Mouse (Mus musculus) kidney, embryonic 16.5 days (tissue): ENCODE measurements at regions not wholly inside any gene's neighbourhood (a gene's known extent, or its start where the extent isn't known, plus 50 kb on each side); places are given as distances from the start of the nearest gene placed in this dataset.

ENCODE experiments used
- ATAC-seq: fragments of 200-750 bp; cut with Nextera tagmentation; 2 replicates; pipeline ENCODE4 v1.8.0; 2017; ENCODE audit warnings: moderate TSS enrichment; ENCODE audit not compliant: low FRiP score, low TSS enrichment
- H3K27ac ChIP-seq: fragments of 300-500 bp; sonication (generic); 2 replicates; pipeline ENCODE4 v1.5.1; 2014; ENCODE audit warnings: low read length
- H3K27me3 ChIP-seq: fragments of 300-500 bp; sonication (generic); 2 replicates; pipeline ENCODE4 v1.6.1; 2014; ENCODE audit warnings: low read length, control low read depth, mixed read lengths; ENCODE audit not compliant: insufficient read depth
- H3K36me3 ChIP-seq: fragments of 300-500 bp; sonication (generic); 2 replicates; pipeline ENCODE4 v1.6.1; 2014; ENCODE audit warnings: low read length, control low read depth, mixed read lengths; ENCODE audit not compliant: insufficient read depth
- H3K4me1 ChIP-seq: fragments of 300-500 bp; sonication (generic); 2 replicates; pipeline ENCODE4 v1.6.1; 2014; ENCODE audit warnings: low read length, control low read depth, mixed read lengths; ENCODE audit not compliant: insufficient read depth
- H3K4me2 ChIP-seq: fragments of 300-500 bp; sonication (generic); replicated peaks from 2 replicates; pipeline ENCODE4 v1.6.1; 2014; ENCODE audit warnings: low read depth, low read length
- H3K4me3 ChIP-seq: fragments of 300-500 bp; sonication (generic); 2 replicates; pipeline ENCODE4 v1.5.1; 2014; ENCODE audit warnings: mild to moderate bottlenecking, low read length
- H3K9ac ChIP-seq: fragments of 300-500 bp; sonication (generic); replicated peaks from 2 replicates; pipeline ENCODE4 v1.6.1; 2014; ENCODE audit warnings: low read length
- H3K9me3 ChIP-seq: fragments of 300-500 bp; sonication (generic); 2 replicates; pipeline ENCODE4 v1.6.1; 2016; ENCODE audit warnings: low read length, control low read depth
- WGBS: fragments of 180-500 bp; shearing (Covaris S2); extraction: QIAGEN DNeasy Blood & Tissue Kit; methylation state at CpG from one replicate; pipeline ENCODE4 v1.1.7; 2014; 5-methylcytosine and 5-hydroxymethylcytosine counted together

DNA sequence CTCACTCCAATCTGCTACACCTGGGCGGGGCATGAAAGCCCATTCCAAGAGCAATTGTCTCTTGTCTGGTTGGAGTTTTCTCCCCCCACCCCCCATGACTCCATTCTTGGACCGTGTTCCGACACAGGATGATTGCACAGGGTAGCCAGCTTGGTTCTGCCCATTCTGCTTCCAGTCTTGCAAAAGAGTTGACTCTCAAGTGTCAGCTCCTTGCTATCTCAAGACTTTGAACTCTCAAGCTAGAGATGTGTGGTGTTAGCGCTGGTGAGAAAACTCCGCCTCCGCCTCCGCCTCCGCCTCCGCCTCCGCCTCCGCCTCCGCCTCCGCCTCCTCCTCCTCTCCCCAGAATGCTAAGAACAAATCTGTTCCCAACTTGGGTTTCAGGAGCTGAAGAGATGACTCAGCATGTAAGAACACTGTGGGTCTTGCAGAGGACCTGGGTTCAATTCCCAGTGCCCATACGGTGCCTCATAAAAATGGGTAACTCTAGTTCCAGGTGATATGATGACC is 135.1 kb downstream of the Bcat1 start:
- Histone ChIP-seq H3K27ac (no peak overlapping the region), H3K9me3 (no peaks in the 10 kb centered on the region), H3K9ac (no peak overlapping the region), H3K27me3 (no peaks in the 10 kb centered on the region), H3K4me3 (no peak overlapping the region), H3K4me1 (peaks cover 6% of the 10 kb centered on the region; the same call in 1 of the 2 replicates), H3K36me3 (no peaks in the 10 kb centered on the region), H3K4me2 (no peak overlapping the region)
- ATAC-seq = no peak
- 86% methylated on average over 14 of the region's 14 CpGs for WGBS

DNA sequence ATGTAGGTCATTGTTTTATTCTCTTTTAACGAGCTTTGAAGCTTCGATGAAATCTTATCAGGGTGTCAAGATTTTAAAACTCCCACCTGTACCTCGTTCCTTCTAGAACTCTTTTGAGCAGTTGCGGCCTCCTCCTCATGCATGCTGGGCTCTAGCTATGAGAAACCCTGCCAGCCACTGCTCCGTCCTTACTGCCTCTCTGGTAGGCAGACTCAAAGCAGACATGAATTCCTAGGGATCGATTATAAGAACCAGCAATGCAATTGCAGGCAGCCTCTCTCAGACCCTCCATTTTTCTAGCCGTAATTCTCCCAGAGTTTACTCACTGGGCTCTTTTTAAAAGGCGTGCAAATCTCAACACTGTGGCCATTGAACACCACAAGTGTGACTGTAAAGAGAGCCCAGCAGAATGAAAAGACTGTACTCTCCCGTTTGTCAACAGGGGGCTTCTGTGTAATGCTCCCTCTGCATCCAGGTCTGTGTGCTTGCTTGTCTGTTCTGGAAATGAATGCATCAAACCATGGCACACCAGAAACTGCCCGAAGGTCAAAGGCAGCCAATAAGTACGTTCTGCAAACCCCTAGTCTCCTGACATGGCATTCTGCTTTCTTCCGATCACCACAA is 137.3 kb downstream of the Bcat1 start:
- Histone ChIP-seq H3K27ac (no peak overlapping the region), H3K27me3 (no peaks in the 10 kb centered on the region), H3K36me3 (no peaks in the 10 kb centered on the region), H3K4me1 (no peaks in the 10 kb centered on the region), H3K4me2 (no peak overlapping the region), H3K9ac (no peak overlapping the region), H3K9me3 (no peaks in the 10 kb centered on the region), H3K4me3 (no peak overlapping the region)
- no peak for ATAC-seq
- WGBS = 73% methylated on average over 12 of the region's 12 CpGs

- Histone ChIP-seq H3K27ac (no peak overlapping the region), H3K36me3 (no peaks in the 10 kb centered on the region), H3K4me2 (no peak overlapping the region), H3K9ac (no peak overlapping the region), H3K4me3 (no peak overlapping the region), H3K4me1 (no peaks in the 10 kb centered on the region), H3K9me3 (peaks cover 4% of the 10 kb centered on the region; the same call in 1 of the 2 replicates), H3K27me3 (no peaks in the 10 kb centered on the region)
- ATAC-seq = peak; percentile 46; the same call in 1 of the 2 replicates
- 57% methylated on average over 7 of the region's 7 CpGs for WGBS
Measured at GRCm38 (mm10) chr6:144937211-144937610, 138.8 kb downstream of the Bcat1 start.

- no peaks in the 10 kb centered on the region for H3K4me1 ChIP-seq
- H3K9ac ChIP-seq = no peak overlapping the region
- ATAC-seq = no peak
- H3K4me2 ChIP-seq = no peak overlapping the region
- WGBS = 67% methylated on average over 6 of the region's 6 CpGs
- H3K27me3 ChIP-seq = no peaks in the 10 kb centered on the region
- H3K27ac ChIP-seq = no peak overlapping the region
- H3K36me3 ChIP-seq = no peaks in the 10 kb centered on the region
- H3K4me3 ChIP-seq = no peak overlapping the region
- peaks cover 4% of the 10 kb centered on the region; the same call in 1 of the 2 replicates for H3K9me3 ChIP-seq
Measured at GRCm38 (mm10) chr6:144933722-144934235, 142.2 kb downstream of the Bcat1 start.

- Histone ChIP-seq H3K9me3 (peaks cover 4% of the 10 kb centered on the region; the same call in 1 of the 2 replicates), H3K4me3 (no peak overlapping the region), H3K9ac (no peak overlapping the region), H3K4me1 (no peaks in the 10 kb centered on the region), H3K27ac (no peak overlapping the region), H3K36me3 (no peaks in the 10 kb centered on the region), H3K27me3 (no peaks in the 10 kb centered on the region), H3K4me2 (no peak overlapping the region)
- WGBS = 86% methylated on average over 7 of the region's 7 CpGs
- no peak for ATAC-seq
Measured at GRCm38 (mm10) chr6:144932402-144932801, 143.6 kb downstream of the Bcat1 start.

- Histone ChIP-seq H3K9me3 (peaks cover 4% of the 10 kb centered on the region; the same call in 1 of the 2 replicates), H3K27ac (no peak overlapping the region), H3K4me2 (no peak overlapping the region), H3K36me3 (no peaks in the 10 kb centered on the region), H3K27me3 (no peaks in the 10 kb centered on the region), H3K4me1 (no peaks in the 10 kb centered on the region), H3K4me3 (no peak overlapping the region), H3K9ac (no peak overlapping the region)
- no peak for ATAC-seq
- WGBS = 75% methylated on average over 4 of the region's 4 CpGs
Measured at GRCm38 (mm10) chr6:144929959-144930358, 146.0 kb downstream of the Bcat1 start.

DNA sequence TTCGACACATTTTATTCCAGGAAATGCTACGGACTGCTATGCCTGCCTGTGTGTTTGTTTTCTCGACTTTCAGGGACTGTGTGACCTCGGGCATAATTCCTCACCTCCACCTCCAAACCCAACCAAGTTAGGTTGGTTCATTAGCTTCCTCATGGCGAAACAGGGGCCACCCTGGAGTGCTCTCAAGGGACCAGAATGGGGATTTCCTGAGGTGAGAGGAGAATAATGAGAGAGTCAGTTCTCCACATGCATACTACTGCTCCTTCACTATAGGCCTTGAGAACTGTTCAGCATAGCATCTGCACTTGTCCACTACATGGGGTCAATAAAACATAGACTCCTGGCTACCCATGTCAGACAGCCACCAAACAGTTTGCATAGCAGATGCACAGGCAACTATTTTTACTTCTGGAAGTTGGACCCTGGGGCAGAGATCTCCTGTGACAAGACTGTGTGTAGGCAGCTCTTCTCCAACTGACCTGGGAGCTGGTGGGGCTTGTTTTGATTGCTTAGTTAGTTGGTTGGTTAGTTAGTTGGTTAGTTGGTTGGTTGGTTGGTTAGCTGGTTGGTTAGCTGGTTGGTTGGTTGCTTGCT is 146.6 kb downstream of the Bcat1 start:
- 66% methylated on average over 5 of the region's 5 CpGs for WGBS
- no peak overlapping the region for H3K4me2 ChIP-seq
- no peak for ATAC-seq

GRCm38 (mm10) chr6:144927599-144927998 is 145.8 kb upstream of the Sox5 start:
- peaks cover 4% of the 10 kb centered on the region; the same call in 1 of the 2 replicates for H3K9me3 ChIP-seq
- H3K27me3 ChIP-seq = no peaks in the 10 kb centered on the region
- no peak overlapping the region for H3K9ac ChIP-seq
- 39% methylated on average over 6 of the region's 6 CpGs for WGBS
- no peak overlapping the region for H3K4me3 ChIP-seq
- no peak overlapping the region for H3K27ac ChIP-seq
- no peaks in the 10 kb centered on the region for H3K36me3 ChIP-seq
- H3K4me2 ChIP-seq = no peak overlapping the region
- no peaks in the 10 kb centered on the region for H3K4me1 ChIP-seq
- no peak for ATAC-seq

More for the DNA sequence above, 146.6 kb downstream of the Bcat1 start:
- no peak overlapping the region for H3K27ac ChIP-seq
- H3K9ac ChIP-seq = no peak overlapping the region
- H3K4me1 ChIP-seq = no peaks in the 10 kb centered on the region
- peaks cover 4% of the 10 kb centered on the region; the same call in 1 of the 2 replicates for H3K9me3 ChIP-seq
- H3K4me3 ChIP-seq = no peak overlapping the region
- no peaks in the 10 kb centered on the region for H3K27me3 ChIP-seq
- H3K36me3 ChIP-seq = no peaks in the 10 kb centered on the region

- Histone ChIP-seq H3K27ac (no peak overlapping the region), H3K4me1 (no peaks in the 10 kb centered on the region), H3K27me3 (no peaks in the 10 kb centered on the region), H3K36me3 (no peaks in the 10 kb centered on the region), H3K9ac (no peak overlapping the region), H3K9me3 (no peaks in the 10 kb centered on the region), H3K4me2 (no peak overlapping the region), H3K4me3 (no peak overlapping the region)
- WGBS = 25% methylated on average over 3 of the region's 3 CpGs
- ATAC-seq = peak; percentile 79
Measured at GRCm38 (mm10) chr6:144922762-144923161, 141.0 kb upstream of the Sox5 start.

DNA sequence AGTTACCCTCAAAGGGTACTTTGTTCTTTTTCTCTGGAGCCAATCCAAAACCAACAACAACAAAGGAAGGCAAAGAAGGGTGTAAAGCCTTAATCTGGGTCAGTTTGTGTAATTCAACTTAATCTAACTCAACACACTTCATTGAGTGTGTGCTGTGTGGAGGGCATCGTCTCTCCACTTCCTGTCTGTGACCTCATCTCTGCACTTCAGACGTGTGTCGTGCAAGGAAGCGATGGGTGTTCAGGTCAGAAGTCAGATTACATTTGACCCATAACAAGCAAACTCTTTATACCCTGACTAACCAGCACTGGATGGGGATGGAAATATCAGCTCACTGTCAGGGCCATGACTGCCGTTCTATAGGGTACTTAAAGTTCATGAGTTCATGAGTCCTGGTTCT is 138.0 kb upstream of the Sox5 start:
- peaks cover 4% of the 10 kb centered on the region; the same call in 1 of the 2 replicates for H3K4me1 ChIP-seq
- WGBS = 29% methylated on average over 5 of the region's 5 CpGs
- H3K4me2 ChIP-seq = no peak overlapping the region
- ATAC-seq = no peak
- no peaks in the 10 kb centered on the region for H3K9me3 ChIP-seq
- no peak overlapping the region for H3K9ac ChIP-seq
- no peaks in the 10 kb centered on the region for H3K27me3 ChIP-seq
- H3K27ac ChIP-seq = no peak overlapping the region
- H3K4me3 ChIP-seq = no peak overlapping the region
- no peaks in the 10 kb centered on the region for H3K36me3 ChIP-seq
